Mouse (Mus musculus): Measurements from ENCODE around the gene Setdb1.
"Not testable (repeated sequence)": the region's sequence is repeated elsewhere in the genome, so short reads cannot be mapped to it uniquely, and the experiment has no call there.

Gene Setdb1

GRCm38 (mm10) chr3:95356701-95357449 is at the start of gene Setdb1:
Gene Setdb1, minus strand, starts transcription at chr3:95357202.
- DNase-seq (ENCODE audit: low spot score in 2 of 2), result peak; percentile 88 to 90

- DNase-seq (ENCODE audit: low spot score in 2 of 2), result no peak
These were observed 45.7 kb upstream of the Setdb1 start, which contains the start of gene 4930558C23Rik for GRCm38 (mm10) chr3:95402741-95403140. Gene 4930558C23Rik, minus strand, starts transcription at chr3:95402841.

DNA sequence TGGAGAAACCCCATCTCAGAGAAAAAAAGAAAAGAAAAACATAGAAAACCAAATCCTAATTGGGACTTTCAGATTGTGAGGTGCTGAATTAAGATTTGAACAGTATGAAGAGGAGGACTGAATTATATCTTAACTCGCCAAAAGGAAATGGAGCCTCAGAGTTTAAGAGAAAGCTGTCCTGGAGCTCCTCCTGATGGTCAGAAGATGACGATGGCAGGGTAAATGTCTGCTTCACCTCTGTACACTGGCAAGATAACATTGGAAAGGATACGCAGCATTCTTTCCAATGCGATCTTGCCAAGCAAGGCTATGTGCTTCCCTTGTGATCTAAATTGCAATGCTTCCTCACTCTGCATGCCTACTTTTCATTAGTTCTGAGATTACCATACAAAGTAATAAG is 37.4 kb upstream of the Setdb1 start:
- peak in 1 of 2 experiments; percentile 11 for DNase-seq (ENCODE audit: low spot score in 2 of 2)

GRCm38 (mm10) chr3:95385401-95386075 is 28.5 kb upstream of the Setdb1 start:
- no peak for DNase-seq (ENCODE audit: low spot score in 2 of 2)

DNA sequence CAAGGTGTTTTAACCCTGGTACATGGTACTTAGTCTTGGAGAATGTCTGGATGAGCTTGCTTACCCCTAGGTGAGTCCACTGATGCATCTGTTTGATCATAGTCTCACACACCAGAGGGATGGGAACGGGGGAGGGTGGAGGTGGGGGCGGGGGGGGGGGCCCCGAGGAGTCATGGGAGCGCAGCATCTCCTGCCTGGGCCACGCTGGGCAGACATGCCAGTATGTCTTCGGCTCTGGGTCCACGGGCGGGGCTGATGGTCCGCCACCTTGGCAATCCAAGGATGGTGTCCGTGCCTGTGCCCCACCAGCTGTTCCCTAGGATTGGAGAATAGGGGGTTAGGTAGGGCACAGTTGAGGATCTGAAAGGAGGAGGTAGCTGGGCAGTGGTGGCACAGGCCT is 16.2 kb upstream of the Setdb1 start:
- DNase-seq (ENCODE audit: low spot score in 2 of 2), result no peak

- DNase-seq (ENCODE audit: low spot score in 2 of 2), result no peak
These were observed 13.1 kb upstream of the Setdb1 start for GRCm38 (mm10) chr3:95370101-95370500.

GRCm38 (mm10) chr3:95360276-95360675 is 3.3 kb upstream of the Setdb1 start:
- not testable (repeated sequence) for DNase-seq (ENCODE audit: low spot score in 2 of 2)

DNA sequence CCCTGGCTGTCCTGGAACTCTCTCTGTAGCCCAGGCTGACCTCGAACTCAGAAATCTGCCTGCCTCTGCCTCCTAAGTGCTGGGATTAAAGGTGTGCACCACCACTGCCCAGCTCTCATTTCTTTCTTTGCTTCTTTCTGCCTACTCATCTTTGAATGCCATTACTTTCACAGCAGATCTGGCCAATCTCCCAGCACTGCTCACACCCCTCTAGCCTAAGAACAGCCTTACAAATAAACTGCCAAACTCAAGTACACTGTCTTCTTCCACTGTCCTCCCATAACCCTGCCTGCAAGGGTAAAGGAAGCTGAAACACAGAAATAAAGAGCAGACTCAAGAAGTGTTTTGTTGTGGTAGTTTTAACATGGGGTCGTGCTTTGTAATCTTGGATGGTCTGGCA is 744 bp upstream of the Setdb1 start:
- DNase-seq (ENCODE audit: low spot score in 2 of 2), result no peak

DNA sequence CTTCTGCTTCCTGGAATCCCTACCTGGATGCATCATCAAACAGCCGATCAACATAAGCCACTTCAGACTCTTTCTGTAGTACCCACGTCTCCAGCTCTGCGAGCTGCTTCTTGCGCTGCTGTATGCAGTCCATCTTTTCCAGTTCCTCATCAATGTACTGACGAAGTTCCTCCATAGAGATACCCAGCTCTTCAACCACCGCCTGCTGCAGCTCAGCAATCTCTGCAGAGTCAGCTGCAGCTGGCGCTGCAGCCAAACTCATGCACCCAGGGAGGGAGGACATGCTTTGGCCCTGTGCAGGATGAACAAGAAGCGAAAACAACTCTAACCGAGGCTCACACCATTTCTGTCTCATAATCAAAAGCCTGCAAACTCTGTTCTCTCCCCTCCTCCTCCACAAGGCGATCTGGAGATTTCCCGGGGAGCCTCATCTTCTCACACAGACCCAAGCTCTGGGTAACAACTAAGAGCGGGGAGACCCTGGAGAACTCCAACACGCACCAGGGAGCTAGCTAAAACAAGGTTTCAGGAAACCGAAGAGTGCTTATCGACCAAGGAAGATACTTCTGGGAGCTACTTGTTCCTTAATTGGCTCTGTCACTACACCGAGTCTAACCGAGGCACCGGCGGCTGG is 974 bp downstream of the Setdb1 start:
- DNase-seq (ENCODE audit: low spot score in 2 of 2), result not testable (repeated sequence)

DNA sequence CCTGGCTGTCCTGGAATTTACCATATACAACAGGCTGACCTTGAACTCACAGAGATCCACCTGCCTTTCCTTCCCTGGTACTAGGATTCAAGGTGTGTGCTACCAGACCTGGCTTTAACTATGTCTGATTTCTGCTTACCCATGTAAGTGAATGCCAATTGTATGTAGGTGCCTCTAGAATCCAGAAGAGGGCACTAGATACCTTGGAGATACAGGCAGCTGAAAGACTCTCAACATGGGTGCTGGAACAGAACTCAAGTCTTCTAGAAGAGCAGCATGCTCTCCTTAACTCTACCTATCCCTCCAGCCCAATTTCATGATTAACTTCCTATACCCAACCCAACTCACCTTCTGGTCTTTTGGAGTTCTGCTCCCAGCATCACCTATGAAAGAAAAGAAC is 7.5 kb downstream of the Setdb1 start:
- DNase-seq (ENCODE audit: low spot score in 2 of 2), result no peak

- DNase-seq (ENCODE audit: low spot score in 2 of 2), result not testable (repeated sequence)
These were observed 8.7 kb downstream of the Setdb1 start for GRCm38 (mm10) chr3:95348343-95348742.

DNA sequence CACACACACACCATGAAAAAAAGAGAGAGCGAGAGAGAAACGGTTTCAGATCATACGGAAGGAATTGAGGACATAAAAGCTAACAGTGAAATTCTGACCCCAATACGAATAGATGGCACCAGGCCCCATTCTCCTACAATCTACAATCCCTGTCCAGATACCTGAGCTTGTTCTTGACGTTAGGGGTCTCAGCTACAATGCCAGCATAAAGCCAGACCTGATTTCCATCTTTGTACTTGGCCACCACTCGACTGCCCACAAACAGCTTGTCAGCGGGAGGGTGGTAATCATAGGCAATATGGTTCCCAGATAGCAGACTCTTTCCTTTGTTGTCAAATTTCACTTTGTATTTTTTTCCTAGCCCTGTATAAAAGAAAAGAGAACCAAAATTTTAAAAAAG is 10.5 kb downstream of the Setdb1 start:
- DNase-seq (ENCODE audit: low spot score in 2 of 2), result no peak

DNA sequence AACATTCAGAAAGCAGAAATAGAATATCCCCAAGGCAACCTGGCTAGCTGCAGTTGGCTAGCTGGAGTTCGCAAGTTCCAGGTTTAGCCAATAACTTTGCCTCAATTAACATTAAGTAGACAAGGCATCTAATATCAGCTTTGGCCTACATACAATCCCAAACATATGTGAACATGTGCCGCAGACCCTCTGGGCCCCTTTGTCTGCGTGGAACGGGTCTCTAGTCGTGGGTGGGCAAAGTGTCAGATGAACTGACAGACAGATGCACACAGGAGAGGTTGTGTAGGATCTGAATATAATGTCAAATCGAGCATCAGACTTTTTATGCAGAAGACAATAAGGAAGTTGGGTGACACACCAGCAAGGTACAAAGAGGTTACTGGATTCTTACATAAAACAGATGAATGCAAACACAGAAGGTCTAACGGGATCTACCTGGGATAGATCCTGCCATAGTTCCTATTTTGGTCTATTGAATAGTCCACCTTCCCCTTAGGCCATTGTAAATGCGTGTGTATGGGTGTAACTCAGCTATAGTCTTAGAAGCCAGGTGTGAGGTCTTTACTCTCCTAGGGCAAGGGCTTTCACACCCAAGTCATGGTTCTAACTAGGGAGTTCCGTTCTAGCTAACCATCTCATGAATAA is 13.5 kb downstream of the Setdb1 start:
- DNase-seq (ENCODE audit: low spot score in 2 of 2), result not testable (repeated sequence)

GRCm38 (mm10) chr3:95338251-95338650 is 18.8 kb downstream of the Setdb1 start:
- no peak for DNase-seq (ENCODE audit: low spot score in 2 of 2)

GRCm38 (mm10) chr3:95337345-95337744 is 19.7 kb downstream of the Setdb1 start:
- DNase-seq (ENCODE audit: low spot score in 2 of 2), result no peak

DNA sequence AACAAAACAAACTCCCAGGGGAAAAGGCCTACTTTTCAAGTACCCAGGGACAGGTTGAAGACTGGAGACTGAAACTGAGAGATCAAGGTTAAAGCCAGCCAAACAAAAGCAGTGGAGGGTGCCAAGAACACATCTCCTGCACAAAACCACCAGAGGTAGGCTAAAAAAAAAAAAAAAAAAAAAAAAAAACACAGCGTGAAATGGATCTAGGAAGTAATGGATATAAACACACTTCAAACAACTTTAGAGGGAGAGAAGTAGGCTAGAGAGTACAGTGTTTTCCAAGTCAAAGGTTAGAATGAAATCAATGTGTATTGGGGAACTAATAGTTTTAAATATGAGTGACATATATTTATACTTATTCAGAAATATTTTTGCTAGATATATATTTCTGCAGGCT is 25.5 kb downstream of the Setdb1 start:
- DNase-seq (ENCODE audit: low spot score in 2 of 2), result no peak

- no peak for DNase-seq (ENCODE audit: low spot score in 2 of 2)
These were observed 28.1 kb downstream of the Setdb1 start for GRCm38 (mm10) chr3:95328803-95329404.

DNA sequence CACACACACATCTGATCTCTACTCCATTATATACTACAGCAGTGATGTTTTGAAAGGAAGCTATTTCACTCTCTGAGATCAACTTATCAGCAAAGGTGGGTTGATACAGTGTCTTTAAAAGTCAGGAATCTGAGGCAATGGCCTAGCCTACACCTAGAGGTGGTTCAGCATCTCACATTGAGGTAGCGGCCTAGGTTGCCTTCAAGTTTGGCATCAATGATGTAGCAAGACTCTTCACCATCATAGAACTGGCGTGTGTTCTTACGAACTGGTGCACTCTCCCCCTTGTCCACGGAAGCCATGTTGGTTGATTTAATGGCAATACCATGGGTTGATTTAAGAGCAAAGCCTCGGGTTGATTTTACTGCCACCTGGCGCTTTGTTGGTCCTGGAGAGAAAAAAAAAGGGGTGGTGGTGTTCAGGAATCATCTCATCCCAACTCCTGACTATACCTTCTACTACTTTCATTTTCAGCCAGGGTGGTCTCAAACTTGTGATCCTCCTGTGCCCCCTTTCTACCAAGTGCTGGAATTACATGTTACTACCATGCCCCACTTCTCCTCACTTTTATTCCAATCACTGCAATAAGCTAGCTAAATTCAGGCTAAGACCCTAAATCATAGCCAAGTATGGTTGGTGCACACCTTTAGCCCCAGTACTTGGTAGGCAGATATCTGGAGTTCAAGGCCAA is 32.4 kb downstream of the Setdb1 start:
- no peak for DNase-seq (ENCODE audit: low spot score in 2 of 2)

DNA sequence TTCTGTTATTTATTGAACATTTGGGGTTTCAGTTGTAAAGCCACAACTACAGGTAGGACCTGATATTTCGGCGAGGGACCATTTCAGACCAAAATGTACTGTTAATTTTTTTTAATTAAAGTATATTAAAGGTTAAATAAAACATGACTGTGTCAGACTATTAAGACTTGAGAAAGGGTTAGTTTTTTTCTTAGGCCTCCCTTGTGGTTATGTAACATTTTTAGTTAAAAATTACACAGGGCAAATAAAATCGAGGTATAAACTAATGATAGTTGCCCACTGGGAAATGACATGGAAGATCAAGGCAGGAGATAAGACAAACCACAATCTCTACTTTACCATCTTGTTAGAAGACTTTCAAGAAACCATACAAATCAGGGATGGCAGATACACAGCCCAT is 33.6 kb downstream of the Setdb1 start:
- no peak for DNase-seq (ENCODE audit: low spot score in 2 of 2)

GRCm38 (mm10) chr3:95319701-95320625 is 37.0 kb downstream of the Setdb1 start:
- DNase-seq (ENCODE audit: low spot score in 2 of 2), result no peak
